Mouse (Mus musculus) CD4-positive, CD25-positive, alpha-beta regulatory T cell, adult 9 weeks (primary cell): ENCODE data around the gene Pld3. TPM values are rescaled to one million over a fixed set of nuclear protein-coding genes. Genes with fewer than 3 reads are reported as not detected.

Experiments
- polyA plus RNA-seq: library from polyadenylated mRNA; unstranded; fragments of 100-300 nt; shearing (Covaris generic); gene quantifications from one replicate; pipeline ENCODE4 v1.2.1, GENCODE M21; 2017

The Pld3 gene
- 194 TPM for polyA plus RNA-seq

DNA sequence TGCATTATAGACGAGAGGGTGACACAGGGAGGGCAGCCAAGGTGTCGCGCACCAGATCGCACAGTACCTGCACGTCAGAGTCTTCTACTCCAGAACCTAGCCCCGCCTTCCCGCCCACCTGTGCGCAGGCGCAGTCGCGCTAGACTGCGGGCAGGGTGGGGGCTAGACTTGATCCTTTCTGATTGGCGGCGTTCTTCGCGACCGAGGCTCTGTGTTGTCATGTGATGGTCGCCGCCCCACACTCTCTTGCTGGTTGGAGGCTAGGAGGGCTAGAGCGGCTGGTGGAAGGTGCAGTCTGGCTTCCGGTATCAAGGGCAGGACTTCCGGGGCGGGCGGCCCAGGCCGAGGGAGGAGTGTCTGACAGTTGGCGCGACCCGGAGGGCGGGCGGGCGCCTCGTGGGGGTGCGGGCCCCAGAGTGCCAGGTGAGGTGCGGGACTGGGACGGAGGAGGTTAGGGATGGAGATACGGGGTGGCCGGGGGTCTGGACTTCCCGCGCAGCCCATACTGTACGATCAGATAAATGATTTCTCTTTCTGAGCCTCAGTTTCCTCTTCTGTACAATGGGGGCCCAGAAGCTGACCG, at the start of gene Pld3, which contains the start of gene 2310022A10Rik:
TSS of gene Pld3 (minus strand) at position 288 of the 583 bp plus-strand sequence.
TSS of gene 2310022A10Rik (plus strand) at position 303 of the 583 bp plus-strand sequence.

DNA sequence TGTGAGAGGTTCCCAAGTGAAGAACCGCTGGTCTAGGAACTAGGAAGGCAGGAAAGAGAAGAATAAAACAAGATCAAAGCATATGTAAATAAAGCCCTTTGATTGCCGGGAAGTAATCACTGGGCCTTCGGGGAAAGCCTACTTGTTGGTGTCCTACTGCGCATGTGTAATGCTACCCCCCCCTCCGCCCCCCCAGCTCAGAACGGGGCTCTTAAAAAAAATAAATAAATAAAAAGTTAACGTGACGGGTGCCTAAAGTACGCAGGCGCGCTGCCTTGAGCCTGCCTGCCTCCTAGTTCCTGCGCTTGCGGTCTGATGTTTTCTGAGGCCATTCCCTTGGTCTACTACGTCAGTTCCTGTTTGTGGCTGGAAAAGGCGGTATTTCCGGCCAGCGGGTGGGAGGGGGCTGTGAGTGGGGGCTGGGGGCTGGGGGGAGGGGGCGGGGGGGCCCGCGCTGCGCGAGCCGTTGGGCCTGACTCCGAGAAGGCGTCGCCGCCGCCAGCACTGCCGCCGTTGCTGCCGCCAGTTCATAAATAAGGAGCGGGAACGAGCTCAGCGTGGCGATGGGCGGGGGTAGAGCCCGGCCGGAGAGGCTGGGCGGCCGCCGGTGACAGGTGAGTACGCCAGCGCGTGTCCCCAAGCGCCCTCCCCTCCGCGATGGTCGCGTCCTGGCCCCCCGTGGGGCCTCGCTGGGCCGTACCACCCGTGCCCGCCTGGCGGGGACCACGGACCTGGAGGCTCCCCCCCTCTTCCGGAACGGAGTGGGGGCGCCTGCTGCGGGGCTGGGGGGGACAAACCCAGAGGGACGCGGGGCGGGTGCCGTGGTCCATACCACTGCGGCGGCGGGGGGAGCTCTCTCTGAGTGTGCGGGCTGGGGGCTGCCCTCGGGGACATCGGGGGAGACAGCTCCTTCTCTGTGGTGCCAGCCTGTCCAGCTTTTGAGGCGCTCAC, 38.5 kb upstream of the Pld3 start, which contains the start of gene Akt2:
TSS of gene Akt2 (plus strand) at position 287 of the 951 bp plus-strand sequence.

DNA sequence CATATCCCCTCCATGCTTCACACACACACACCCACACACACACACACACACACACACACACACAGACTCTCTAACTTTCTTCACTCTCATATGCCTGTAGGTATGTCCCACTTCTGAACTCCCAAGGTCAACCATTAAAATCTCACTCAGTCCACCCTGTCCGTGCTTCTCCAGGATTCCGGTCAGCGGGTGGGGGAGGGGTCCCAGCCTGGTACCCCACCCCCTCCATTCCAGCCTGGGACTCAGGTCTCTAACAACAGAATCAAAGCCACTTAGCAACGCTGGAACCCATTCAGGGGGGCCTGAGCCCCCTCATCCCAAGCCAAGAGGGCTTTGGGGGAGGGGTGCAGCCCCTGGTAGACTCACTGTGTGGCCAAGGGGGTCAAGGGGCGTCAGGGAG, 30.1 kb downstream of the Pld3 start, which contains the start of gene Hipk4:
TSS of gene Hipk4 (plus strand) at position 301 of the 400 bp plus-strand sequence.

DNA sequence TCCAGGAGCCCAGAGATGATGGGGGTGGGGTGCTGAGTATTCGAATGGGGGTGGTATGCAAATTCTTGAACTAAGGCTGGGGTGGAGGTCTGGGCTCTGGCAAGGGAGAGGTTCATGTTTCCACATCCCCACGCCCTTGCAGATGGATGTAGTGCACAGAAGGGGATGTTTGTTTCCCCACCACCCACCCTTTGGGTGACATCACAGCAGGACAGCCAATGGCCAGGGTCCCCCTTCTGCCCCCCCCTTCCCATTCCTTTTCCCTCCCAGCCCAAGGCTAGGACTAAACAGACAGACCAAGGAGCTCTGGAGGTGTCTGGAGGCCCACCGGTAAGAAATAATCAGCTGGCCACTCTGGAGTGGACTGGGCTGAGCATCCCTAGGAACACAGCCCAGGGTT, 54.0 kb downstream of the Pld3 start, which contains the start of gene Prx:
TSS of gene Prx (plus strand) at position 289 of the 400 bp plus-strand sequence.

DNA sequence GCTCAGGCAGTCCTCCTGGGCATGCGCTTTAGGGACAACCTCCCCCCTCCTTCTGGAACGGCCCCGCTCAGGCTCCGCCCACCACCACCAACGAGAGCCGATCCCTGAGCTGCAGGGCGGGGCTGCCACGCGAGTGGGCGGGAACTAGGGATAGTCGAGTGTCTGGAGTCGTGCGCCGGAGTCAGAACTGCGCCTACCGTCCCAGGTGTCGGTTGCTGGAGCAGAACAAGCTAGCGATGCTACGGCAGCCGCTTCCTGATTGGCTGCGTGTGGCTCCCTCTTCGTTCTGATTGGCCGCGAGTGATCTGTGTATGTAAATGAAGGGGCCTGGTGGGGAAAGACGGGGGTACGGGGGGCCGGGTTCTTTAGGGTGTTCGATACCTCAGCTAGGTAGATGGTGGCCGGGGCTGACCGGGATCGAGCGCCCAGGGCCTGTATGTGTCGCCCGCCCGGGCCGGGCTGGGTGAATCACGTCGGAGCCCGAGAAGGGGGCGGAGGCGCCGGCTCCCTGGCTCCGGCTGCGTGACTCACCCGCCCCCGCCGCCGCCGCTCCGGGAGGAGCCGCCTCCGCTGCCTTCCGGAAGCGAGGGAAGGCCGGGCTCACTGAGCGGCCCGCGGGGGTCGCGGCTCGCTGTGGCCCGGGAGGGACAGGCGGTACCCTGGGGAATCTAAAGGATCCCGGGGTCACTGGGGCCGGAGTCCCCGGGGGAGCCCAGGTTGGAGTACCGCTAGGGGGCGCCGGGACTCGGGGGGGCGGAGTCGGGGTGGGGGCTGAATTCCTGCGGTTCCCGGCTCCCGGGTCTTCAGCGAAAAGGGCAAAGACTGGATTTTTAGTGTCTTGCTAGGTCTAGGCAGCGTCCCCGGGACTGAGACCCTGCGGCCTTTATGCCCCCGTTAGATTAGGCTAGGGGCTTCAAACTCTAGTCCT, 66.0 kb downstream of the Pld3 start, which contains the start of gene Sertad1:
TSS of gene Sertad1 (plus strand) at position 141 of the 928 bp plus-strand sequence.

Other genes starting within 250 kb of the Pld3 start
- 0.55 TPM for gene Ltbp4, start 215.5 kb downstream of the Pld3 start, polyA plus RNA-seq
- gene Shkbp1, start 197.2 kb downstream of the Pld3 start, polyA plus RNA-seq, result 101 TPM
- 1.2 TPM for gene Gm20479, start 195.8 kb downstream of the Pld3 start, polyA plus RNA-seq
- 0.33 TPM for gene Sptbn4, start 105.5 kb downstream of the Pld3 start, polyA plus RNA-seq
- 16.2 TPM for gene Blvrb, start 105.2 kb downstream of the Pld3 start, polyA plus RNA-seq
- gene Sertad3, start 79.5 kb downstream of the Pld3 start, polyA plus RNA-seq, result 61.8 TPM
- 95.7 TPM for gene Sertad1, start 66.3 kb downstream of the Pld3 start, polyA plus RNA-seq
- 0.61 TPM for gene Prx, start 53.9 kb downstream of the Pld3 start, polyA plus RNA-seq
- gene Hipk4, start 30.0 kb downstream of the Pld3 start, polyA plus RNA-seq, result 0.12 TPM
- gene 2310022A10Rik, start within 50 bp of the Pld3 start, polyA plus RNA-seq, result 32.6 TPM
- gene Akt2, start 38.3 kb upstream of the Pld3 start, polyA plus RNA-seq, result 96.3 TPM
- not detected for gene Ttc9b, start 100.7 kb upstream of the Pld3 start, polyA plus RNA-seq
- gene Map3k10, start 121.4 kb upstream of the Pld3 start, polyA plus RNA-seq, result 1.7 TPM
- gene Zfp607b, start 136.1 kb upstream of the Pld3 start, polyA plus RNA-seq, result 8.0 TPM
- 23.6 TPM for gene Zfp60, start 178.2 kb upstream of the Pld3 start, polyA plus RNA-seq